Mouse (Mus musculus) C2C12 (cell line): ENCODE measurements at regions not wholly inside any gene's neighbourhood (a gene's known extent, or its start where the extent isn't known, plus 50 kb on each side); places are given as distances from the start of the nearest gene placed in this dataset.

Source experiments
- CEBPB ChIP-seq: IDR thresholded peaks from one replicate; pipeline ENCODE4 v1.6.1; 2011; ENCODE audit warnings: low read depth, mild to moderate bottlenecking, control low read depth, moderate library complexity
- CTCF ChIP-seq: IDR thresholded peaks from one replicate; pipeline ENCODE4 v1.5.1; 2011; ENCODE audit not compliant: control insufficient read depth, insufficient read depth, insufficient read length
- MAX ChIP-seq: IDR thresholded peaks from one replicate; pipeline ENCODE4 v1.6.1; 2011; ENCODE audit warnings: mild to moderate bottlenecking, control low read depth

- TF ChIP-seq MAX: no peak
- no peak for TF ChIP-seq CTCF
- TF ChIP-seq CEBPB: no peak
These were observed 590.6 kb downstream of the Isl1 start for GRCm38 (mm10) chr13:115718859-115719258.
